Mouse (Mus musculus) G1E-ER4 (cell line): Measurements from ENCODE around the gene Zfp568. TPM values are rescaled to one million over a fixed set of nuclear protein-coding genes. Genes with fewer than 3 reads are reported as not detected.

ENCODE experiments used
- GATA1 ChIP-seq: IDR thresholded peaks from one replicate; pipeline ENCODE4 v1.8.0; 2012; ENCODE audit warnings: low read length, inconsistent platforms
- polyA plus RNA-seq: library from polyadenylated mRNA; stranded (reverse); fragments of >175 nt; gene quantifications from 2 replicates; pipeline ENCODE4 v1.2.3, GENCODE M21; 2012

The Zfp568 gene
- polyA plus RNA-seq, 1 experiment, result 4.0 TPM

- no peak for TF ChIP-seq GATA1
Measured at GRCm38 (mm10) chr7:30025358-30025757, 41.6 kb downstream of the Zfp568 start.

DNA sequence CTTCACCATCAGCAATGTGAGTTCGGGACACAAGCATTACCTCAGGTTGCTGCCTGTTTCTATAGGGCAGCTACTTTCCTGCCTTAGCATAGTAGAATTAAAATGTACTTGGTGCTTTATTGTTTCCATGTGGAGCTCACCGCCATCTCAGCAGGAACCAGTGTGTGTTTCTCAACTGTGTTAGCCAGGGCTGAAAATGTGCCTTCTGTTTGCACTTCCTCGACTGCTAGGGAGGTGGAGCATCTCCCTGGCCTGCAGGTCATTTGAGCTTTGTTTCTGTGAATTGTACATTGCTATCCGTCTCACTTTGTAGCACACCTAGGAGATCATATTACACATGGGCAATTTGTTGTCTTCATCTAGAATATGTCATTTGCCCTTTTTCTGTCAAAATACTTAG is 43.6 kb downstream of the Zfp568 start:
- no peak for TF ChIP-seq GATA1

DNA sequence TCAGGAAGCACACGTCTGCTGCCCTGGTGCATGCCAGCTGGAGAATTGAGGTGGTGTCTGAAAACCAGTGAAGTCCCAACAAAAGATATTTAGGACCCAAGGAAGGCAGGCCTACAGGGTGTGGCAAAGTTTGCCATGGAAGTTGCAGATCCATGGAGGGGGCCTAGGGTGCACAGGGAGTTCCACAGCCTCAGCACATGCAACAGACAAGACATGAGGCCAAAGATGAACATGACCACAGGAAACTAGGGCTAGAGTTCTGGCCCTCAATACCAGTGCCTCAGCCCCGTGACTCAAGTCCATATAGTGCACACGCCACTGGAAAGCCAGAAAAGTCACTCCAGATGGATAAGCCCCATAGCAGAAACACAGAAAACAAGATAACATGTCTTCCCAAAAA is 44.8 kb downstream of the Zfp568 start:
- no peak for TF ChIP-seq GATA1

GRCm38 (mm10) chr7:30030677-30031076 is 46.9 kb downstream of the Zfp568 start:
- no peak for TF ChIP-seq GATA1

GRCm38 (mm10) chr7:30031379-30031778 is 47.6 kb downstream of the Zfp568 start:
- TF ChIP-seq GATA1, result no peak

DNA sequence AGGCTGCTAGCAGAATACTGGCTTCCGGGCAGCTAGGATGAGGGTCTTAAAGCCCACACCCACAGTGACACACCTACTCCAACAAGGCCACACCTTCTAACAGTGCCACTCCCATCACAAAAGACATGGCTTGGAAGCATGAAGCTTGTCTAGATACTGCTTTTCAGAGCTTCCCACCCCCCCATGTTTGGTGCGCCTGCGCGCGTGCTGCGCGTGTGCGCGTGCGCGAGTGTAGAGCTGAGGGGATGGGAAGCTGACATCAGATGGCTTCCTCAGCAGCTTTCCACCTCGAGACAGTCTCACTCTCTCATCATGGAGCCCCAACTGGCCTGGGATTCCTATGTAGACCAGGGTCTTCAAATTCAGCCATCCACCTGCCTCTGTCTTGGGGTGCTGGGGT is 50.6 kb downstream of the Zfp568 start:
- no peak for TF ChIP-seq GATA1

- TF ChIP-seq GATA1, result no peak
Measured at GRCm38 (mm10) chr7:30044354-30044753, 60.6 kb downstream of the Zfp568 start.

GRCm38 (mm10) chr7:30048126-30048525 is 64.4 kb downstream of the Zfp568 start:
- TF ChIP-seq GATA1, result no peak

- no peak for TF ChIP-seq GATA1
Measured at GRCm38 (mm10) chr7:30050882-30051548, 67.3 kb downstream of the Zfp568 start, which contains the start of gene Zfp14. Zfp14 (minus strand) TSS chr7:30051380.

GRCm38 (mm10) chr7:30053591-30053990 is 69.8 kb downstream of the Zfp568 start:
- TF ChIP-seq GATA1, result no peak

GRCm38 (mm10) chr7:30060341-30060740 is 76.6 kb downstream of the Zfp568 start:
- no peak for TF ChIP-seq GATA1

- TF ChIP-seq GATA1, result no peak
Measured at GRCm38 (mm10) chr7:30062478-30062877, 78.7 kb downstream of the Zfp568 start.

DNA sequence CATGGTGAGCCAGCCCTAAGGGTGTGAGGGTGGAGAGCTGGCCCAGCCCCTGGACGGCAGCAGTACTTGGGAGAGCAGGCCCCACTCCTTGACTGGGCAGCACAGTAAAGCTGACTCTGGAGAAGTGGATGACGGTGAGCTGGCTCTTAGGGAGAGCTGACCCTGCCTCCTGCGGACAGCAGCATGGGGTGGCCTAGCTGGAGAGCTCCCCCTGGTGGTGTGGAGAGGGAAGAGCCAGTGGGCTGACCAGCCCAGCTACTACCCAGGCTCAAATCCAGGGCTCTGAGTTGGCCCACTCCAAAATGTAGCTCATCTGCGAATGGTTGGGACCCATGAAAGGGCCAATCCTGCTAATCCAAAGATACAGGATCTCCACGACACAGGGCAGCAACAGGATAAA is 80.9 kb downstream of the Zfp568 start:
- TF ChIP-seq GATA1, result no peak

GRCm38 (mm10) chr7:30072146-30073028 is 88.6 kb downstream of the Zfp568 start, which contains the start of gene Zfp82:
Zfp82 (minus strand) TSS chr7:30072900.
- TF ChIP-seq GATA1, result no peak

Other genes starting within 250 kb of the Zfp568 start
- 0.66 and 3.1 TPM in 2 replicates for gene Zfp84, start 215.4 kb upstream of the Zfp568 start, polyA plus RNA-seq
- 2.4 and 2.8 TPM in 2 replicates for gene Zfp30, start 200.0 kb upstream of the Zfp568 start, polyA plus RNA-seq
- gene Zfp790, start 167.8 kb upstream of the Zfp568 start, polyA plus RNA-seq, result 0.81 and 0.90 TPM in 2 replicates
- gene Zfp940, start 130.3 kb upstream of the Zfp568 start, polyA plus RNA-seq, result 0.26 and 0.75 TPM in 2 replicates
- gene Zfp420, start 124.0 kb upstream of the Zfp568 start, polyA plus RNA-seq, result 0.29 and 0.35 TPM in 2 replicates
- 0.35 and 0.40 TPM in 2 replicates for gene Zfp27, start 77.4 kb upstream of the Zfp568 start, polyA plus RNA-seq
- gene Zfp383, start 75.7 kb upstream of the Zfp568 start, polyA plus RNA-seq, result 0.03 TPM in 1 of 2 replicates, not detected in the other
- gene Zfp74, start 29.9 kb upstream of the Zfp568 start, polyA plus RNA-seq, result 17.1 and 22.9 TPM in 2 replicates
- not detected in 2 replicates for gene Zfp14, start 67.4 kb downstream of the Zfp568 start, polyA plus RNA-seq
- gene Zfp82, start 88.9 kb downstream of the Zfp568 start, polyA plus RNA-seq, result 0.17 and 0.26 TPM in 2 replicates
- not detected in 2 replicates for gene Gm26920, start 106.5 kb downstream of the Zfp568 start, polyA plus RNA-seq
- 2.5 and 3.4 TPM in 2 replicates for gene Zfp566, start 106.6 kb downstream of the Zfp568 start, polyA plus RNA-seq
- gene Zfp260, start 110.8 kb downstream of the Zfp568 start, polyA plus RNA-seq, result 0.19 and 0.64 TPM in 2 replicates
- gene Zfp382, start 138.0 kb downstream of the Zfp568 start, polyA plus RNA-seq, result 4.1 and 5.5 TPM in 2 replicates
- 8.2 and 19.8 TPM in 2 replicates for gene Zfp146, start 185.8 kb downstream of the Zfp568 start, polyA plus RNA-seq
- 8.3 and 9.2 TPM in 2 replicates for gene Cox7a1, start 200.2 kb downstream of the Zfp568 start, polyA plus RNA-seq
- gene Capns1, start 214.9 kb downstream of the Zfp568 start, polyA plus RNA-seq, result 142 and 154 TPM in 2 replicates
- 126 and 136 TPM in 2 replicates for gene Polr2i, start 248.0 kb downstream of the Zfp568 start, polyA plus RNA-seq
- 68.1 and 70.9 TPM in 2 replicates for gene Tbcb, start 248.3 kb downstream of the Zfp568 start, polyA plus RNA-seq